Mouse (Mus musculus): ENCODE measurements at regions not wholly inside any gene's neighbourhood (a gene's known extent, or its start where the extent isn't known, plus 50 kb on each side); places are given as distances from the start of the nearest gene placed in this dataset.

DNA sequence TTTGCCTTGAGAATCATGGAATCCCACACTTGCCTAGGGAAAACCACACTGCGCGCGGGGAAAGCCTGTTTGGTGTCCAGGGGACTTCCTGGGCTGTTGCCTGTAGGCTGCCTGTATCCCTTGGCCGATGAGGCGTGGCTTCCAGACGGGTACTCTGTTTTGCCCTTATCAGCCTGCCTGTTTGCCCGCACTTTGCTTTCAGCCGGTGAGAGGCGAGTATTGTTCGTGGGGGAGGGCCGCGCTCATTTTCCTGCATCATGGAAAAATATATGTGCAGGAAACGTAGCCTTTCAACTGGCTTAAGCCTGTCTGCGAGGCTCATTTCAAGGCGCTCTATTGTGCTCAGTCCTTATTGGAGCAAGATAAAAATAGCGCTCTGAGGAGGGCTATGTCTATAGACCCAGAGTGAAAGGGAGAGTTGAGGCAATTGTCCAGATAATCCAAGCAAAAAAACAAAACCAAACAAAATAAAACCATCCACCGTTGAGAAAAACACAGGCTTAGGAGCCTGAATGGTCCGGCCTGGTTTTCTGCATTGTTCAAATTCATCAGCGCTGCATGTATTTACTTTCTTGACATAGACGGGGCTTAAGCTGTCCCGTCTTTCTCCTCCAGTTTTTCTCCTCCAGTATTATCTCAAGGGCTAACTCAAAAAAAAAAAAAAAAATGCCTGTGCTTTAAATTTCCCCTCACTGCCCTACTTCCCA, 67.9 kb downstream of the Klf5 start:
- Histone ChIP-seq H3K36me3 (no peaks in the 10 kb centered on the region), H3K9me3 (no peaks in the 10 kb centered on the region), H3K4me3 (0 out of 2 replicates have a peak overlapping the region, but pooled peaks have one; percentile 13), H3K27ac (peak overlapping the region; percentile 69), H3K4me1 (replicated peaks) (peaks cover 15% of the 10 kb centered on the region), H3K27me3 (ENCODE audit: insufficient read depth, poor library complexity, severe bottlenecking) (no peaks in the 10 kb centered on the region)
- DNase-seq (ENCODE audit: low spot score) = peak; percentile 28
- 70% methylated on average over 21 of the region's 21 CpGs for WGBS

- Histone ChIP-seq H3K4me3 (no peak overlapping the region), H3K27ac (peak overlapping the region; percentile 69), H3K4me1 (replicated peaks) (peaks cover 15% of the 10 kb centered on the region), H3K9me3 (no peaks in the 10 kb centered on the region), H3K36me3 (no peaks in the 10 kb centered on the region), H3K27me3 (ENCODE audit: insufficient read depth, poor library complexity, severe bottlenecking) (no peaks in the 10 kb centered on the region)
- WGBS = 71% methylated on average over 11 of the region's 11 CpGs
- no peak for DNase-seq (ENCODE audit: low spot score)
These were observed 68.6 kb downstream of the Klf5 start for GRCm38 (mm10) chr14:99366996-99367555.

DNA sequence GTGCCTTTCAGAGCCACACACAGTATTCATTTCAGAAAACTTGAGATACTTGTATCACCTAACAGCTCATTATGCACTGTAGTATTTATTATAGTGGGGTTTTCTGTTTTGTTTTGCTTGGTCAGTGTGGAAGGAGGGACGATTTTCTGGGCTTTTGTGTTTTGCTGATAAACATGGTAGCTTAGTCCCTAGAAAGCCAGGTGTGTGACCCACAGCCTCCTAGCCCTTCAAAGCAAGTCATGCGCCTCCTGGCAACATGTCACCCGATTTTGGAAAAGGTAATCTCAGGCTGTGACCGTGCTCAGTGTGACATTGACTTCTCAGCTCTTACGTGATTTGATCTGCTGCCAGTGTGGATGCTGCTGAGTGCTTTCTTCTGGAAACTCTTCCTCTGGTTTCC, 70.9 kb downstream of the Klf5 start:
- WGBS = 86% methylated on average over 5 of the region's 5 CpGs
- no peak for DNase-seq (ENCODE audit: low spot score)
- no peaks in the 10 kb centered on the region for H3K9me3 ChIP-seq
- H3K27me3 ChIP-seq (ENCODE audit: insufficient read depth, poor library complexity, severe bottlenecking) = no peaks in the 10 kb centered on the region
- no peak overlapping the region for H3K4me3 ChIP-seq
- no peaks in the 10 kb centered on the region for H3K36me3 ChIP-seq
- H3K4me1 ChIP-seq (replicated peaks) = peaks cover 15% of the 10 kb centered on the region
- H3K27ac ChIP-seq = no peak overlapping the region

- Histone ChIP-seq H3K36me3 (no peaks in the 10 kb centered on the region), H3K9me3 (no peaks in the 10 kb centered on the region), H3K27me3 (ENCODE audit: insufficient read depth, poor library complexity, severe bottlenecking) (no peaks in the 10 kb centered on the region), H3K4me1 (replicated peaks) (no peaks in the 10 kb centered on the region), H3K4me3 (no peak overlapping the region), H3K27ac (no peak overlapping the region)
- WGBS = 85% methylated on average over 4 of the region's 4 CpGs
- DNase-seq (ENCODE audit: low spot score) = no peak
These were observed 75.2 kb downstream of the Klf5 start for GRCm38 (mm10) chr14:99373682-99374081.

- Histone ChIP-seq H3K9me3 (no peaks in the 10 kb centered on the region), H3K27ac (no peak overlapping the region), H3K4me3 (no peak overlapping the region), H3K36me3 (no peaks in the 10 kb centered on the region), H3K27me3 (ENCODE audit: insufficient read depth, poor library complexity, severe bottlenecking) (no peaks in the 10 kb centered on the region), H3K4me1 (replicated peaks) (no peaks in the 10 kb centered on the region)
- no peak for DNase-seq (ENCODE audit: low spot score)
- WGBS = 72% methylated on average over 5 of the region's 5 CpGs
These were observed 76.6 kb downstream of the Klf5 start for GRCm38 (mm10) chr14:99375040-99375610.

DNA sequence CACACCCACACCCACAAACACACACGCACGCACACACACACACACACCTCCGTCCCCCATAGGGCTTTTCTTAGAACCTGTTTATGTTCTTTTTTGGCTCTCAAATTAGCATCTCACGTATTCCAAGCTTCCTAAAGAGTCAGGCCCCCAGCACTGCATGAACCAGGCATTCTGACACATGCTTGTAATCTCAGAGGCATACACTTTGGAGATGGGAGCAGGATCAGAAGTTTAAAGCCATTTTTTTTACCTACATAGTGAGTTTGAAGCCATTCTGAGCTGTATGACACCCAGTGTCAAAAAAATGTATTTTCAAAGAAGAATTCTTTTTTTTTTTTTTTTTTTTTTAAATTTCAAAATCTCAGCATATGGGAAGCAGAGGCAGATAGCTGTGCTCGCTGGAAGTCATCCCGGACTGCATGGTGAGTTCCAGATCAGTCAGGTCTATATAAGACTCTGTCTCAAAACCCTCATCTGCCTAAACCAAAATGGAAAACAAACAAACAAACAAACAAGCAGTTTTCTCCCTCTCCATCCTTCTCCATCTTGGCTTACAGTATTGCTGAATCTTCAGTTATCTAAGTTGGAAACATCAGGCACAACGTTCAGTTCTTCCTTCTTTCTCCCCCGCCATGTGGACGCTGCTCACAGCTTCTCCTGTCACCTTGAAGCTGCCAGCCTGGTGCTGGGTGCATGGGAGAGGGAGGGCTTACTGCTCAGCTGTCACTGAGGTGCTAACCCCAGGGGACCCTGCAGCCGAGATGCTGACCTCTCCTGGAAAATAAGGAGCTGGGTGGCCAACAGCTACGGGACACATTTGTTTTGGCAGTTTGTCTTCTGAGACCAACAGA, 78.4 kb downstream of the Klf5 start:
- DNase-seq (ENCODE audit: low spot score) = no peak
- no peaks in the 10 kb centered on the region for H3K27me3 ChIP-seq (ENCODE audit: insufficient read depth, poor library complexity, severe bottlenecking)
- H3K36me3 ChIP-seq = no peaks in the 10 kb centered on the region
- H3K4me1 ChIP-seq (replicated peaks) = no peaks in the 10 kb centered on the region
- H3K9me3 ChIP-seq = no peaks in the 10 kb centered on the region
- no peak overlapping the region for H3K27ac ChIP-seq
- no peak overlapping the region for H3K4me3 ChIP-seq
- WGBS = 85% methylated on average over 11 of the region's 11 CpGs

GRCm38 (mm10) chr14:99381262-99382017, 82.9 kb downstream of the Klf5 start:
- no peak for DNase-seq (ENCODE audit: low spot score)
- Histone ChIP-seq H3K9me3 (no peaks in the 10 kb centered on the region), H3K27me3 (ENCODE audit: insufficient read depth, poor library complexity, severe bottlenecking) (no peaks in the 10 kb centered on the region), H3K36me3 (no peaks in the 10 kb centered on the region), H3K27ac (no peak overlapping the region), H3K4me3 (no peak overlapping the region), H3K4me1 (replicated peaks) (no peaks in the 10 kb centered on the region)
- 90% methylated on average over 10 of the region's 10 CpGs for WGBS

GRCm38 (mm10) chr14:99382051-99382450, 83.6 kb downstream of the Klf5 start:
- Histone ChIP-seq H3K4me3 (no peak overlapping the region), H3K36me3 (no peaks in the 10 kb centered on the region), H3K9me3 (no peaks in the 10 kb centered on the region), H3K27ac (no peak overlapping the region), H3K4me1 (replicated peaks) (no peaks in the 10 kb centered on the region), H3K27me3 (ENCODE audit: insufficient read depth, poor library complexity, severe bottlenecking) (no peaks in the 10 kb centered on the region)
- no peak for DNase-seq (ENCODE audit: low spot score)
- WGBS = 91% methylated on average over 5 of the region's 5 CpGs

GRCm38 (mm10) chr14:99383170-99383569, 84.7 kb downstream of the Klf5 start:
- Histone ChIP-seq H3K9me3 (no peaks in the 10 kb centered on the region), H3K27me3 (ENCODE audit: insufficient read depth, poor library complexity, severe bottlenecking) (no peaks in the 10 kb centered on the region), H3K36me3 (no peaks in the 10 kb centered on the region), H3K27ac (no peak overlapping the region), H3K4me3 (no peak overlapping the region), H3K4me1 (replicated peaks) (no peaks in the 10 kb centered on the region)
- no peak for DNase-seq (ENCODE audit: low spot score)
- 89% methylated on average over 6 of the region's 6 CpGs for WGBS

DNA sequence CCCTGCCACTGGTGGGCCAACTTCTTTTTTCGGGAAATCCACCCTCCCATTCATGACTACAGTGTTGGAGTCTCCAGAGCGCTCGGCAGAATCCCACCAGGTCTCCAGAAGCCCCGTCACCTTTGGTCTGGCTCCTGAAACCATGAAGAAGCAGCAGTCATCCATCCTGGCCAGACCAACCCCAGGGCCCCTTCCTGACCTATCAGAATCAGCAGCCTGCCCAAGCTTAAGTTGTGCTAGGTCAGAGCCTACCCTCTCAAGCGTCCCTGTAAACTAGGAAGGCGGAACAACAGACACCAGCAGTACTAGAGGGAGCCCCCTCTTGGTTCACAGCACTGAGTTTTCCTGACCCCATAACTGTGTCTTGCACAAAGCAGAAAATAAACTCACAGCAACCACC, 89.1 kb downstream of the Klf5 start:
- no peak overlapping the region for H3K4me3 ChIP-seq
- H3K27me3 ChIP-seq (ENCODE audit: insufficient read depth, poor library complexity, severe bottlenecking) = no peaks in the 10 kb centered on the region
- no peaks in the 10 kb centered on the region for H3K9me3 ChIP-seq
- H3K27ac ChIP-seq = no peak overlapping the region
- WGBS = 92% methylated on average over 6 of the region's 6 CpGs
- DNase-seq (ENCODE audit: low spot score) = no peak
- H3K36me3 ChIP-seq = no peaks in the 10 kb centered on the region
- H3K4me1 ChIP-seq (replicated peaks) = no peaks in the 10 kb centered on the region

DNA sequence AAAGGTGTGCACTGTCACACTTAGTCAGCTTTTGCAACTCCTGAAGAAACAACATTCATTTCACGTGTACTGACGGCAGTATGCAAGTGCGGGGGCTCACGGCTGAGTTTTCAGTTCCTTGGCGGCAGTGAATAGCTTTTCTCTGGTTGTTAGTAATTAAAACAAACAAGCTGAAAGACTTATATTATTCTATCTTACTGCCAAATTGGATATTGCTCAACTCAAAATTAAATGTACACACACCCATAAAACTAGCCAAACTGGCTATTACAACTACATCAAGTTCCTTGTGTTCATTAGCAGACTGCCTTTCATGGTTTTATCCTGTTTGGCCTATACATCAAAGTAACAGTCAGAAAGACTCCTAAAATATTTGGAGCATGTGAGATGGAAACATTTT, 90.8 kb downstream of the Klf5 start:
- Histone ChIP-seq H3K27me3 (ENCODE audit: insufficient read depth, poor library complexity, severe bottlenecking) (no peaks in the 10 kb centered on the region), H3K36me3 (no peaks in the 10 kb centered on the region), H3K27ac (no peak overlapping the region), H3K4me3 (no peak overlapping the region), H3K4me1 (replicated peaks) (no peaks in the 10 kb centered on the region), H3K9me3 (no peaks in the 10 kb centered on the region)
- DNase-seq (ENCODE audit: low spot score) = no peak
- 89% methylated on average over 5 of the region's 5 CpGs for WGBS

GRCm38 (mm10) chr14:99391700-99392099, 93.2 kb downstream of the Klf5 start:
- Histone ChIP-seq H3K27me3 (ENCODE audit: insufficient read depth, poor library complexity, severe bottlenecking) (no peaks in the 10 kb centered on the region), H3K36me3 (no peaks in the 10 kb centered on the region), H3K27ac (no peak overlapping the region), H3K4me1 (replicated peaks) (no peaks in the 10 kb centered on the region), H3K9me3 (no peaks in the 10 kb centered on the region), H3K4me3 (no peak overlapping the region)
- 86% methylated on average over 7 of the region's 7 CpGs for WGBS
- no peak for DNase-seq (ENCODE audit: low spot score)
